Mouse (Mus musculus) embryonic facial prominence, embryonic 10.5 days (tissue): ENCODE results near the gene Srd5a3. TPM values are rescaled to one million over a fixed set of nuclear protein-coding genes. Genes with fewer than 3 reads are reported as not detected.

Experiments
- DNase-seq: peaks from one replicate; pipeline ENCODE4 v3.0.0-alpha.2; 2017; ENCODE audit warnings: low spot score
- H3K27ac ChIP-seq: fragments of 300-500 bp; sonication (generic); replicated peaks from 2 replicates; pipeline ENCODE4 v1.5.1; 2016; ENCODE audit warnings: mild to moderate bottlenecking
- H3K27me3 ChIP-seq: fragments of 300-500 bp; sonication (generic); replicated peaks from 2 replicates; pipeline ENCODE4 v1.6.1; 2016; ENCODE audit warnings: low read depth, mild to moderate bottlenecking; ENCODE audit not compliant: poor library complexity, severe bottlenecking
- H3K36me3 ChIP-seq: fragments of 300-500 bp; sonication (generic); replicated peaks from 2 replicates; pipeline ENCODE4 v1.6.1; 2016; ENCODE audit warnings: mild to moderate bottlenecking, moderate library complexity
- H3K4me1 ChIP-seq: fragments of 300-500 bp; sonication (generic); 2 replicates; pipeline ENCODE4 v1.6.1; 2016
- H3K4me3 ChIP-seq: fragments of 300-500 bp; sonication (generic); 2 replicates; pipeline ENCODE4 v1.5.1; 2016; ENCODE audit warnings: mild to moderate bottlenecking, moderate library complexity
- H3K9me3 ChIP-seq: fragments of 300-500 bp; sonication (generic); 2 replicates; pipeline ENCODE4 v1.6.1; 2016; ENCODE audit warnings: mild to moderate bottlenecking
- WGBS: fragments of 180-500 bp; shearing (Covaris S2); methylation state at CpG from one replicate; pipeline ENCODE4 v1.1.7; 2016; 5-methylcytosine and 5-hydroxymethylcytosine counted together
- polyA plus RNA-seq: library from polyadenylated mRNA; unstranded; fragments of >200 nt; fragmentation: Nextera tagmentation; extraction: Ambion mirVana; gene quantifications from 2 replicates; pipeline ENCODE4 v1.2.1, GENCODE M21; 2016

The Srd5a3 gene
- polyA plus RNA-seq, 1 experiment from 2014 or later = 26.2 TPM

- Histone ChIP-seq H3K4me1 (peaks cover 28% of the 10 kb centered on the region), H3K9me3 (no peaks in the 10 kb centered on the region), H3K27ac (no peak overlapping the region), H3K4me3 (no peak overlapping the region), H3K36me3 (no peaks in the 10 kb centered on the region), H3K27me3 (peaks cover 8% of the 10 kb centered on the region; the same call in 1 of the 2 replicates)
- 84% methylated on average over 5 of the region's 5 CpGs for WGBS
- DNase-seq = no peak
Measured at GRCm38 (mm10) chr5:76179791-76180190, 39.7 kb downstream of the Srd5a3 start.

GRCm38 (mm10) chr5:76182326-76182725, 42.3 kb downstream of the Srd5a3 start:
- H3K9me3 ChIP-seq = no peaks in the 10 kb centered on the region
- peaks cover 19% of the 10 kb centered on the region for H3K36me3 ChIP-seq
- H3K4me3 ChIP-seq = no peak overlapping the region
- H3K27me3 ChIP-seq = peaks cover 8% of the 10 kb centered on the region; the same call in 1 of the 2 replicates
- no peak overlapping the region for H3K27ac ChIP-seq
- peaks cover 31% of the 10 kb centered on the region for H3K4me1 ChIP-seq
- WGBS = 65% methylated on average over 3 of the region's 3 CpGs
- DNase-seq = no peak

GRCm38 (mm10) chr5:76183043-76183749, 43.1 kb downstream of the Srd5a3 start:
- 37% methylated on average over 17 of the region's 17 CpGs for whole genome bisulfite sequencing
- peak overlapping the region; percentile 98 for H3K27ac ChIP-seq

GRCm38 (mm10) chr5:76183750-76184261, 43.7 kb downstream of the Srd5a3 start, which contains the start of gene Tmem165:
Gene Tmem165, plus strand, starts transcription at chr5:76183880.
- Histone ChIP-seq H3K36me3 (peaks cover 26% of the 10 kb centered on the region), H3K4me3 (peak within 1 kb of the TSS; percentile 93), H3K4me1 (peaks cover 31% of the 10 kb centered on the region), H3K27me3 (peaks cover 8% of the 10 kb centered on the region; the same call in 1 of the 2 replicates), H3K9me3 (no peaks in the 10 kb centered on the region), H3K27ac (peak within 1 kb of the TSS; percentile 98)
- DNase-seq = peak; percentile 96
- under 1% methylated on average over 62 of the region's 62 CpGs for WGBS

More at GRCm38 (mm10) chr5:76183043-76183749, 43.1 kb downstream of the Srd5a3 start:
- Histone ChIP-seq H3K4me3 (peak overlapping the region; percentile 93), H3K27me3 (peaks cover 8% of the 10 kb centered on the region; the same call in 1 of the 2 replicates), H3K36me3 (peaks cover 26% of the 10 kb centered on the region), H3K9me3 (no peaks in the 10 kb centered on the region), H3K4me1 (peaks cover 31% of the 10 kb centered on the region)
- DNase-seq = no peak

- no peaks in the 10 kb centered on the region for H3K9me3 ChIP-seq
- peak overlapping the region; percentile 93 for H3K4me3 ChIP-seq
- H3K4me1 ChIP-seq = peaks cover 35% of the 10 kb centered on the region
- H3K27ac ChIP-seq = peak overlapping the region; percentile 98
- DNase-seq = peak; percentile 88
- peaks cover 8% of the 10 kb centered on the region; the same call in 1 of the 2 replicates for H3K27me3 ChIP-seq
- H3K36me3 ChIP-seq = peaks cover 30% of the 10 kb centered on the region
- WGBS = 5% methylated on average over 38 of the region's 38 CpGs
Measured at GRCm38 (mm10) chr5:76184286-76185080, 44.4 kb downstream of the Srd5a3 start.

- H3K36me3 ChIP-seq = peaks cover 55% of the 10 kb centered on the region
- WGBS = 87% methylated on average over 5 of the region's 5 CpGs
Measured at GRCm38 (mm10) chr5:76187885-76188284, 47.8 kb downstream of the Srd5a3 start.

GRCm38 (mm10) chr5:76190609-76191008, 50.5 kb downstream of the Srd5a3 start:
- H3K27me3 ChIP-seq = no peaks in the 10 kb centered on the region
- no peak overlapping the region for H3K27ac ChIP-seq
- H3K4me1 ChIP-seq = peaks cover 23% of the 10 kb centered on the region
- peaks cover 69% of the 10 kb centered on the region for H3K36me3 ChIP-seq
- no peaks in the 10 kb centered on the region for H3K9me3 ChIP-seq
- 90% methylated on average over 4 of the region's 4 CpGs for WGBS
- DNase-seq = no peak
- H3K4me3 ChIP-seq = no peak overlapping the region

More at GRCm38 (mm10) chr5:76187885-76188284, 47.8 kb downstream of the Srd5a3 start:
- H3K4me1 ChIP-seq = peaks cover 41% of the 10 kb centered on the region
- H3K4me3 ChIP-seq = no peak overlapping the region
- H3K9me3 ChIP-seq = no peaks in the 10 kb centered on the region
- DNase-seq = no peak
- no peak overlapping the region for H3K27ac ChIP-seq
- peaks cover under 1% of the 10 kb centered on the region; the same call in 1 of the 2 replicates for H3K27me3 ChIP-seq

- Histone ChIP-seq H3K4me1 (peaks cover 16% of the 10 kb centered on the region), H3K4me3 (no peak overlapping the region), H3K36me3 (peaks cover 73% of the 10 kb centered on the region), H3K27ac (no peak overlapping the region), H3K27me3 (no peaks in the 10 kb centered on the region), H3K9me3 (no peaks in the 10 kb centered on the region)
- no peak for DNase-seq
Measured at GRCm38 (mm10) chr5:76193075-76193474, 53.0 kb downstream of the Srd5a3 start.

GRCm38 (mm10) chr5:76194377-76194945, 54.4 kb downstream of the Srd5a3 start:
- H3K27ac ChIP-seq = no peak overlapping the region
- no peak for DNase-seq
- 91% methylated on average over 6 of the region's 6 CpGs for WGBS
- H3K4me1 ChIP-seq = peaks cover 13% of the 10 kb centered on the region
- no peaks in the 10 kb centered on the region for H3K27me3 ChIP-seq
- peaks cover 81% of the 10 kb centered on the region for H3K36me3 ChIP-seq
- H3K4me3 ChIP-seq = no peak overlapping the region
- H3K9me3 ChIP-seq = no peaks in the 10 kb centered on the region

- peaks cover 95% of the 10 kb centered on the region for H3K36me3 ChIP-seq
- no peaks in the 10 kb centered on the region for H3K27me3 ChIP-seq
- no peaks in the 10 kb centered on the region for H3K9me3 ChIP-seq
- no peaks in the 10 kb centered on the region for H3K4me1 ChIP-seq
- H3K27ac ChIP-seq = no peak overlapping the region
- 93% methylated on average over 13 of the region's 13 CpGs for WGBS
- DNase-seq = no peak
- no peak overlapping the region for H3K4me3 ChIP-seq
Measured at GRCm38 (mm10) chr5:76199346-76199745, 59.3 kb downstream of the Srd5a3 start.

GRCm38 (mm10) chr5:76203171-76203570, 63.1 kb downstream of the Srd5a3 start:
- H3K9me3 ChIP-seq = no peaks in the 10 kb centered on the region
- 96% methylated on average over 3 of the region's 3 CpGs for WGBS
- DNase-seq = no peak
- H3K27ac ChIP-seq = no peak overlapping the region
- no peaks in the 10 kb centered on the region for H3K4me1 ChIP-seq
- H3K4me3 ChIP-seq = no peak overlapping the region
- no peaks in the 10 kb centered on the region for H3K27me3 ChIP-seq
- peaks cover 98% of the 10 kb centered on the region for H3K36me3 ChIP-seq
